Mouse (Mus musculus) hindbrain, embryonic 12.5 days (tissue): ENCODE results near the gene Cgn. TPM values are rescaled to one million over a fixed set of nuclear protein-coding genes. Genes with fewer than 3 reads are reported as not detected.
A peak's percentile ranks its signal among the peaks of the same experiment; 100 is the strongest.
"Not testable (repeated sequence)": the region's sequence is repeated elsewhere in the genome, so short reads cannot be mapped to it uniquely, and the experiment has no call there.

Source experiments
- ATAC-seq: fragments of 200-750 bp; cut with Nextera tagmentation; 2 replicates; pipeline ENCODE4 v1.8.0; 2017; ENCODE audit warnings: moderate TSS enrichment; ENCODE audit not compliant: low FRiP score
- H3K27ac ChIP-seq: fragments of 300-500 bp; sonication (generic); 2 replicates; pipeline ENCODE4 v1.5.1; 2016; ENCODE audit warnings: mild to moderate bottlenecking
- H3K27me3 ChIP-seq: fragments of 300-500 bp; sonication (generic); 2 replicates; pipeline ENCODE4 v1.6.1; 2016; ENCODE audit warnings: mild to moderate bottlenecking
- H3K36me3 ChIP-seq: fragments of 300-500 bp; sonication (generic); 2 replicates; pipeline ENCODE4 v1.6.1; 2016; ENCODE audit warnings: mild to moderate bottlenecking
- H3K4me1 ChIP-seq: fragments of 300-500 bp; sonication (generic); 2 replicates; pipeline ENCODE4 v1.6.1; 2016
- H3K4me2 ChIP-seq: fragments of 300-500 bp; sonication (generic); replicated peaks from 2 replicates; pipeline ENCODE4 v1.6.1; 2016; ENCODE audit warnings: mild to moderate bottlenecking
- H3K4me3 ChIP-seq: fragments of 300-500 bp; sonication (generic); 2 replicates; pipeline ENCODE4 v1.5.1; 2016; ENCODE audit warnings: mild to moderate bottlenecking
- H3K9ac ChIP-seq: fragments of 300-500 bp; sonication (generic); 2 replicates; pipeline ENCODE4 v1.6.1; 2016; ENCODE audit warnings: mild to moderate bottlenecking, moderate library complexity
- H3K9me3 ChIP-seq: fragments of 300-500 bp; sonication (generic); replicated peaks from 2 replicates; pipeline ENCODE4 v1.6.1; 2016; ENCODE audit warnings: mild to moderate bottlenecking
- WGBS: fragments of 180-500 bp; shearing (Covaris S2); methylation state at CpG from one replicate; pipeline ENCODE4 v1.1.7; 2016; 5-methylcytosine and 5-hydroxymethylcytosine counted together
- polyA plus RNA-seq: library from polyadenylated mRNA; unstranded; fragments of >200 nt; fragmentation: Nextera tagmentation; extraction: Ambion mirVana; gene quantifications from 2 replicates; pipeline ENCODE4 v1.2.1, GENCODE M21; 2016

Gene Cgn
- polyA plus RNA-seq, 1 experiment from 2014 or later = 5.3 TPM

- H3K36me3 ChIP-seq, H3K4me1 ChIP-seq, H3K9ac ChIP-seq, H3K27ac ChIP-seq, H3K27me3 ChIP-seq, H3K9me3 ChIP-seq: not testable (repeated sequence)
- WGBS = 3% methylated on average over 21 of the region's 47 CpGs
- H3K4me2 ChIP-seq = peak overlapping the region; percentile 53
- ATAC-seq = peak; percentile 69
- H3K4me3 ChIP-seq = peak overlapping the region; percentile 33
These were observed 28.8 kb downstream of the Cgn start for GRCm38 (mm10) chr3:94757251-94758055.

DNA sequence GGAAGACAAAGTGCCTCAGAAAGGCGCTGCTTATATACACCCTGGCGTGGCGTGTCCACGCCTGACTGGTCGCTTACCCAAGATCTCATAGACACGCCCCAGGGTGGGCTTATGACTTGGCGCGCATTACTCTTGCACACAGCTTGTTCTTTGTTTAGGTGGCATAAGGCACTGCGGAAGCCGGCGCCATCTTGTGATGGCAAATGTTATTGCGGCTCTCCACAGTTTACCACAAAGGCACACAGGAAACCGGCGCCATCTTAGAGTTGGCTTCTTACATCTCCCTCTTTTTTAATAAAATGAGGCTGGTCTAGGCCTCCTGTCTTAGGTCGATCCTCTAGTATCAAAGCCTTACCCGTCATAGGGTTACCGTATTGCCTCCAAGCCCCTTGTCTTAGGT lies 40.6 kb downstream of the Cgn start:
- H3K4me2 ChIP-seq = no peak overlapping the region
- H3K9ac ChIP-seq = no peak overlapping the region
- 94% methylated on average over 17 of the region's 17 CpGs for WGBS
- no peaks in the 10 kb centered on the region for H3K27me3 ChIP-seq
- H3K4me1 ChIP-seq = no peaks in the 10 kb centered on the region
- H3K9me3 ChIP-seq = peaks cover 6% of the 10 kb centered on the region; the same call in 1 of the 2 replicates
- no peak overlapping the region for H3K4me3 ChIP-seq
- no peaks in the 10 kb centered on the region for H3K36me3 ChIP-seq
- no peak overlapping the region for H3K27ac ChIP-seq
- no peak for ATAC-seq

DNA sequence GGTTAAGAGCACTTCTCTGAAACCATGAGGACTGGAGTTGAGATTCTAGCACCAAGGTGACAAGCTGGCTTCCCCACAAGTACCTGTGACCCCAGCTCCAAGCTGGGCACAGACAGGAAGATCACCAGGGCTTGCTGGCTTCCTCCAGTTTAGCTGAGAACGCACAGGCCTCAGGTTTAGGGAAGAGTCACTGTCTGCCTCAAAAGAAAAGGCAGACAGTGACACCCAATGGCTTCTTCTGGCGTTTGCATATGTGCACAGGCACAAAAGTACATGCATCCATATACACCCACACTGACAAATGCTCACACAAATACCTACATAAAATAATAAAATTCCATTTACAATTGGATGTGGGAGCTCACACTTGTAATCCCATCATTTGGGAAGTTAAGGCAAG lies 62.7 kb downstream of the Cgn start:
- H3K4me3 ChIP-seq, H3K4me1 ChIP-seq, H3K27ac ChIP-seq, H3K36me3 ChIP-seq, H3K4me2 ChIP-seq, H3K27me3 ChIP-seq, H3K9me3 ChIP-seq, H3K9ac ChIP-seq, ATAC-seq: not testable (repeated sequence)
- 50% methylated on average over 2 of the region's 2 CpGs for WGBS

DNA sequence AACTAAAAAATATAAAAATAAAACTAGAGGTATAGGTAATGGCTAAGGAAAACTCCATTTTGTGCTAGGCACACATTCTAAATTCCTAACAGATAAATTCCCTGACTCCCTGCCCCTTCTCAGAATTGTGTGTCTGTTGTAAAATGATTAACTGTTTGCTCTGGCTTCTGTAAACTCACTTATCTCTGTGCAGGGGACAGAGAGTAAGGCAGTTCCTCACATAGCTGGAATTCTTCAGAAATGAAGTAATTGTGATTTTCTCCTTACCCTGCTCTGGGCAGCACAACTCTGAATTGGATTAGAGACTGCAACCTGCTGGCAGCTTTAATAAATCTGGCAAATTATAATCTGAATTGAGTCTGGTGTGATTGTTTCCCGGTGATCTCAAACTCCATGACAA lies 68.0 kb downstream of the Cgn start:
- not testable (repeated sequence) for H3K4me3 ChIP-seq, H3K9ac ChIP-seq, H3K4me2 ChIP-seq, H3K36me3 ChIP-seq, H3K4me1 ChIP-seq, ATAC-seq, H3K27ac ChIP-seq, H3K9me3 ChIP-seq, H3K27me3 ChIP-seq
- 64% methylated on average over 1 of the region's 1 CpGs for WGBS

DNA sequence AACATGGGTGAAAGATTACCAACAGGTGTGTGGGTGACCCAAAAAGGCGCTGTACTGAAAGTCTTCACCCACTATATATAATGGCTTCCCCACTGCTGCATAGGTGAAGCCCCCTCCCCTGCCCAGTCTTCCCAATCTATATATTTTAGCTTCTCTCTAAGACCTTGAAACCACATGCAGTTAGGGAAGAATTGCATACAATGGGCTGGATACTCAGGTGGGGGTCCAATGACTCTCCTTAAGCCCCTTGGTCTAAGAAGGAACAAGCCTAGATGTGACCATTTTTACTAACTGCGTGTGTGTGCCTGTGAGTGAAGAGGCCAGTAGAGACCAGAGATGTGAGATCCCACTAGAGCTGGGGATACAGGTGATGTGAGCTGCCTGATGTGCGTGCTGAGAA lies 72.9 kb downstream of the Cgn start:
- 92% methylated on average over 3 of the region's 3 CpGs for WGBS
- not testable (repeated sequence) for H3K9me3 ChIP-seq, H3K4me1 ChIP-seq, H3K36me3 ChIP-seq, H3K27me3 ChIP-seq, H3K27ac ChIP-seq, H3K4me2 ChIP-seq, H3K4me3 ChIP-seq, ATAC-seq, H3K9ac ChIP-seq

- not testable (repeated sequence) for H3K4me2 ChIP-seq, H3K27me3 ChIP-seq, H3K4me1 ChIP-seq, H3K27ac ChIP-seq, H3K9me3 ChIP-seq, ATAC-seq, H3K4me3 ChIP-seq, H3K36me3 ChIP-seq, H3K9ac ChIP-seq
These were observed 75.7 kb downstream of the Cgn start for GRCm38 (mm10) chr3:94710591-94710990.

Other genes with a start within 250 kb of the Cgn start
- 68.7 and 73.3 TPM in 2 replicates for gene Snx27, start 203.8 kb downstream of the Cgn start, polyA plus RNA-seq
- not detected in 2 replicates for gene Gm10972, start 143.4 kb downstream of the Cgn start, polyA plus RNA-seq
- 2.9 and 4.1 TPM in 2 replicates for gene Tuft1, start 127.6 kb downstream of the Cgn start, polyA plus RNA-seq
- not detected in 2 replicates for gene Selenbp2, start 92.9 kb downstream of the Cgn start, polyA plus RNA-seq
- gene Pogz, start 51.1 kb upstream of the Cgn start, polyA plus RNA-seq = 23.0 and 24.1 TPM in 2 replicates
- gene Psmb4, start 100.5 kb upstream of the Cgn start, polyA plus RNA-seq = 278 and 312 TPM in 2 replicates
- gene Selenbp1, start 146.6 kb upstream of the Cgn start, polyA plus RNA-seq = 11.7 and 12.2 TPM in 2 replicates
- gene Rfx5, start 167.6 kb upstream of the Cgn start, polyA plus RNA-seq = 9.1 and 9.2 TPM in 2 replicates
- gene Pi4kb, start 188.2 kb upstream of the Cgn start, polyA plus RNA-seq = 24.8 and 26.9 TPM in 2 replicates
- 31.8 and 32.8 TPM in 2 replicates for gene Zfp687, start 229.0 kb upstream of the Cgn start, polyA plus RNA-seq